Mouse (Mus musculus) liver, embryonic 14.5 days (tissue): ENCODE results near the gene Glis2. TPM values are rescaled to one million over a fixed set of nuclear protein-coding genes. Genes with fewer than 3 reads are reported as not detected.

Experiments
- ATAC-seq: fragments of 200-750 bp; cut with Nextera tagmentation; 2 replicates; pipeline ENCODE4 v1.8.0; 2017; ENCODE audit warnings: moderate number of reproducible peaks, mild to moderate bottlenecking, moderate library complexity; ENCODE audit not compliant: insufficient read depth
- DNase-seq, 3 experiments: peaks; one replicate each; pipeline ENCODE4 v3.0.0-alpha.2; 2012 to 2013; ENCODE audit warnings: low read depth in 3 of 3, low spot score in 3 of 3
- H3K27ac ChIP-seq: fragments of 300-500 bp; sonication (generic); 2 replicates; pipeline ENCODE4 v1.5.1; 2014; ENCODE audit warnings: moderate library complexity, mild to moderate bottlenecking, control low read depth, inconsistent platforms
- H3K27me3 ChIP-seq: fragments of 300-500 bp; sonication (generic); 2 replicates; pipeline ENCODE4 v1.6.1; 2014; ENCODE audit warnings: mild to moderate bottlenecking, low read length, moderate library complexity; ENCODE audit not compliant: control insufficient read depth, insufficient read depth
- H3K36me3 ChIP-seq: fragments of 300-500 bp; sonication (generic); replicated peaks from 2 replicates; pipeline ENCODE4 v1.6.1; 2014; ENCODE audit warnings: low read depth; ENCODE audit not compliant: control insufficient read depth, insufficient read depth
- H3K4me1 ChIP-seq, 2 experiments: fragments of 200-500 bp in 1 of 2; fragments of 300-500 bp in 1 of 2; sonication (generic) in 1 of 2; replicated peaks; 2 replicates each; pipeline ENCODE4 v1.6.1; 2012 to 2014; ENCODE audit warnings: antibody characterized with exemption in 1 of 2, inconsistent platforms in 1 of 2, low read length in 1 of 2; ENCODE audit not compliant: control insufficient read depth in 2 of 2, insufficient read depth in 2 of 2
- H3K4me2 ChIP-seq: fragments of 300-500 bp; sonication (generic); 2 replicates; pipeline ENCODE4 v1.6.1; 2014; ENCODE audit warnings: low read depth, mild to moderate bottlenecking, control low read depth, moderate library complexity
- H3K4me3 ChIP-seq, 2 experiments: fragments of 200-500 bp in 1 of 2; fragments of 300-500 bp in 1 of 2; sonication (generic) in 1 of 2; 2 replicates each; pipeline ENCODE4 v1.5.1; 2012 to 2014; ENCODE audit warnings: low read depth in 2 of 2, low read length in 2 of 2, mild to moderate bottlenecking in 2 of 2, control low read depth in 1 of 2, inconsistent platforms in 1 of 2, moderate library complexity in 1 of 2; ENCODE audit not compliant: insufficient read depth in 1 of 2
- H3K9ac ChIP-seq: fragments of 300-500 bp; sonication (generic); replicated peaks from 2 replicates; pipeline ENCODE4 v1.6.1; 2014; ENCODE audit warnings: mild to moderate bottlenecking, control low read depth, moderate library complexity
- H3K9me3 ChIP-seq: fragments of 300-500 bp; sonication (generic); 2 replicates; pipeline ENCODE4 v1.6.1; 2016; ENCODE audit warnings: low read length, mixed read lengths; ENCODE audit not compliant: control insufficient read depth
- CTCF ChIP-seq: IDR thresholded peaks from 2 replicates; pipeline ENCODE4 v1.5.1; 2016; ENCODE audit warnings: antibody characterized with exemption, low read depth, control low read depth
- EP300 ChIP-seq: IDR thresholded peaks from 2 replicates; pipeline ENCODE4 v1.6.1; 2016; ENCODE audit warnings: antibody characterized with exemption, low read depth
- WGBS: fragments of 180-500 bp; shearing (Covaris S2); extraction: QIAGEN DNeasy Blood & Tissue Kit; methylation state at CpG from one replicate; pipeline ENCODE4 v1.1.7; 2014; ENCODE audit not compliant: insufficient replicate concordance; 5-methylcytosine and 5-hydroxymethylcytosine counted together
- polyA plus RNA-seq, 2 experiments: library from polyadenylated mRNA; depleted of rRNA in 1 of 2; stranded (reverse) in 1 of 2; unstranded in 1 of 2; fragments of >200 nt; fragmentation: Nextera tagmentation in 1 of 2; extraction: Ambion mirVana in 1 of 2; gene quantifications; 2 replicates each; pipeline versions ENCODE4 v1.2.1 to v1.2.3; 2012 to 2014

Glis2 gene
- polyA plus RNA-seq, 2 experiments: 1.7 to 2.8 TPM

DNA sequence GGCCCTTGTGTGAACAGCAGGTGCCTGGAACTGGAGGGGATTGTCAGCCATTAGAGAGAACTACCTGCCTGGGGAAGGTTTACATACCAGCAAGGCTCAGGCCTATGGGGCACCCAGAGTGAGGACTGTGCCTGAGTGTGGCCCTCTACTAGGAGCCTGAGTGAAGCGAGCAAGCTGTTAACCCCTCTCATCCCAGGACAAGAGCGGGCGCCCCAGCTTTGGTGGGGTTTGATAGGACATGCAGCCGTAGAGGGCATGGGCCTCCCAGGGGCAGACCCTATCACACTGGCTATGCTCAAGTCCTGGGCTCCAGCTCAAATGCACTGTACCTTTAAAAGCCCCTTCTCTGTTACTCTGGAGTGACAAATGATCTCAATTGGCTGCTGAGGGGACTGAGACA is 52.3 kb downstream of the Glis2 start:
- Histone ChIP-seq H3K9ac (no peak overlapping the region), H3K27me3 (no peaks in the 10 kb centered on the region), H3K27ac (no peak overlapping the region), H3K36me3 (no peaks in the 10 kb centered on the region), H3K4me3 (no peak overlapping the region), H3K4me2 (no peak overlapping the region), H3K4me1 (0 out of 4 replicates have a peak, but pooled peaks cover 0 to 2% of the 10 kb centered on the region in 2 experiments), H3K9me3 (no peaks in the 10 kb centered on the region)
- no peak for ATAC-seq
- no peak for DNase-seq
- WGBS: 80% methylated on average over 4 of the region's 4 CpGs
- no peak for TF ChIP-seq CTCF
- no peak for TF ChIP-seq EP300

DNA sequence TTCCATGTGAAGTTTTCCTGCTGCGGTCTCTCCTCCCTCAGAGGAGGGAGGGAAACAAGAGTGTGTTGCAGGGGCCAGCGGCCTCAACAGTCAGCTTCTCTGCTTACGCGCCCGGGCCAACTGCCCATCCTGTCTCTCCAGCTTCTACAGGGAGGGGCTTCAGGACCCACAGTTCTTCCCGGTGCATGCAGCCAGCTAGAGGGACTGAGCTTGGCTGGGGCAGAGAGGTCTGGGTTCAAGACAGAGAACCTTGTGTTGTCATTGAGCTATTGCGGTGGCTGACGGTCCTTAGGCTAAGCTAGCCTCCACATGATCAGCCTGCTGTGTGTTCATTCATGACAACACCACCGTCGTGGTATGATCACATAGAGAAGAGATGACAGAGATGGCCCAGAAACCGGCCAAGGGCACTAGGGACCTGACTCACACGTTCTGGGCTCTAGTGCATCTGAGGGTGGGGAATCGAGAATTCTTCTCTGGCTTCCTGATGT is 53.2 kb downstream of the Glis2 start:
- Histone ChIP-seq H3K27me3 (no peaks in the 10 kb centered on the region), H3K9me3 (no peaks in the 10 kb centered on the region), H3K27ac (no peak overlapping the region), H3K4me2 (no peak overlapping the region), H3K4me1 (0 out of 4 replicates have a peak, but pooled peaks cover 0 to 2% of the 10 kb centered on the region in 2 experiments), H3K36me3 (no peaks in the 10 kb centered on the region), H3K9ac (no peak overlapping the region), H3K4me3 (no peak overlapping the region)
- no peak for TF ChIP-seq EP300
- TF ChIP-seq CTCF: no peak
- no peak for DNase-seq
- ATAC-seq: no peak
- WGBS: 75% methylated on average over 13 of the region's 13 CpGs

DNA sequence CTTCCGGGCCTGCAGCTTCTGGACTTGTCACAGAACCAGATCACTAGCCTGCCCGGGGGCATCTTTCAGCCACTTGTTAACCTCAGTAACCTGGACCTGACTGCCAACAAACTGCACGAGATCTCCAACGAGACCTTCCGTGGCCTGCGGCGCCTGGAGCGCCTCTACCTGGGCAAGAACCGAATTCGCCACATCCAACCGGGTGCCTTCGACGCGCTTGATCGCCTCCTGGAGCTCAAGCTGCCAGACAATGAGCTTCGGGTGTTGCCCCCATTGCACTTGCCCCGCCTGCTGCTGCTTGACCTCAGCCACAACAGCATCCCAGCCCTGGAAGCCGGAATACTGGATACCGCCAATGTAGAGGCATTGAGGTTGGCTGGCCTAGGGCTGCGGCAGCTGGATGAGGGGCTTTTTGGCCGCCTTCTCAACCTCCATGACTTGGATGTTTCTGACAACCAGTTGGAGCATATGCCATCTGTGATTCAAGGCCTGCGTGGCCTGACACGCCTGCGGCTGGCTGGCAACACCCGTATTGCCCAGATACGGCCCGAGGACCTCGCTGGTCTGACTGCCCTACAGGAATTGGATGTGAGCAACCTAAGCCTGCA is 54.0 kb downstream of the Glis2 start:
- no peak overlapping the region for H3K9ac ChIP-seq
- H3K9me3 ChIP-seq: no peaks in the 10 kb centered on the region
- no peak overlapping the region for H3K4me3 ChIP-seq
- H3K27me3 ChIP-seq: no peaks in the 10 kb centered on the region
- DNase-seq (no peak), ATAC-seq (no peak)
- H3K27ac ChIP-seq: no peak overlapping the region
- no peaks in the 10 kb centered on the region for H3K4me1 ChIP-seq
- 82% methylated on average over 28 of the region's 28 CpGs for whole genome bisulfite sequencing
- TF ChIP-seq EP300: no peak
- no peak for TF ChIP-seq CTCF
- H3K36me3 ChIP-seq: no peaks in the 10 kb centered on the region
- H3K4me2 ChIP-seq: no peak overlapping the region

DNA sequence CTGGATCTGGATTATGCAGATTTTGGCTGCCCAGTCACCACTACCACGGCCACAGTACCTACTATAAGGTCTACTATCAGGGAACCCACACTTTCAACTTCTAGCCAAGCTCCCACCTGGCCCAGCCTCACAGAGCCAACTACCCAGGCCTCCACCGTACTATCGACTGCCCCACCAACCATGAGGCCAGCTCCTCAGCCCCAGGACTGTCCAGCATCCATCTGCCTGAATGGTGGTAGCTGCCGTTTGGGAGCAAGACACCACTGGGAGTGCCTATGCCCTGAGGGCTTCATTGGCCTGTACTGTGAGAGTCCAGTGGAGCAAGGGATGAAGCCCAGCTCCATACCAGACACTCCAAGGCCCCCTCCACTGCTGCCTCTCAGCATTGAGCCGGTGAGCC is 54.7 kb downstream of the Glis2 start:
- ATAC-seq (no peak), DNase-seq (no peak)
- Histone ChIP-seq H3K9ac (no peak overlapping the region), H3K27ac (no peak overlapping the region), H3K9me3 (no peaks in the 10 kb centered on the region), H3K27me3 (no peaks in the 10 kb centered on the region), H3K36me3 (no peaks in the 10 kb centered on the region), H3K4me2 (no peak overlapping the region), H3K4me1 (no peaks in the 10 kb centered on the region), H3K4me3 (no peak overlapping the region)
- no peak for TF ChIP-seq EP300
- TF ChIP-seq CTCF: no peak
- 77% methylated on average over 5 of the region's 5 CpGs for WGBS

DNA sequence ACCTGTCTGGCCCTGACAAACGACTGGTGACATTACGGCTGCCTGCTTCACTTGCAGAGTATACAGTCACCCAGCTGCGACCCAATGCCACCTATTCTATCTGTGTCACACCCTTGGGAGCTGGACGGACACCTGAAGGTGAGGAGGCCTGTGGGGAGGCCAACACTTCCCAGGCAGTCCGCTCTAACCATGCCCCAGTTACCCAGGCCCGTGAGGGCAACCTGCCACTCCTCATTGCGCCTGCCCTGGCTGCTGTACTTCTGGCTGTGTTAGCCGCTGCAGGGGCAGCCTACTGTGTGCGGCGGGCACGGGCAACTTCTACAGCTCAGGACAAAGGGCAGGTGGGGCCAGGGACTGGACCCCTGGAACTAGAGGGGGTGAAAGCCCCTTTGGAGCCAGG is 55.2 kb downstream of the Glis2 start:
- no peaks in the 10 kb centered on the region for H3K4me1 ChIP-seq
- 81% methylated on average over 11 of the region's 11 CpGs for WGBS
- DNase-seq: no peak
- ATAC-seq: no peak
- TF ChIP-seq EP300 (no peak), CTCF (no peak)
- H3K4me2 ChIP-seq: no peak overlapping the region
- no peak overlapping the region for H3K4me3 ChIP-seq
- no peaks in the 10 kb centered on the region for H3K27me3 ChIP-seq
- H3K27ac ChIP-seq: no peak overlapping the region
- H3K9me3 ChIP-seq: no peaks in the 10 kb centered on the region
- no peaks in the 10 kb centered on the region for H3K36me3 ChIP-seq
- no peak overlapping the region for H3K9ac ChIP-seq
